8 mouse cellular contexts compared by ENCODE assay signal in the genomic region with DNA sequence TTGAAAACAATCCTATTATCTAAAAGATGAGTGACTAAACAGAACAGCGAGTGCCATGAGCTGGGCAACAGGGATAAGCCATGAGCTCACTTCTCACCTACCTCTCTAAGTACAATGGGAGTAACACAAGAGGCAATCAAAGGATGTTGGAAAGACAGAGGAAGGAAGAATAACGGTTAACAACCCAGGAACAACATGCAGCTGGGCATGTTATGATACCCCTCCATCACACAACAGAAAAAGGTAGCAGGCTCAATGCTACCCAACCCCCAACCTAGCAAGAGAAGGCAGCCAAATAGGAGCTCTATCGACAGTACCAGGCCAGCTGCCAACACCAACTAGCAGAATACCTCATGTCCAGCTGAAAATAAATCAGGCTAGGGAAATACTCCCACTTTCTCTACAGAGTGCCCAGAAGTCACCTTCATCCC.
DNase-seq lines count a peak whose midpoint lies in the region; ATAC-seq and TF ChIP-seq lines count a peak whose summit lies in the region.

No protein-coding gene starts in this region.

- H3K9me3 ChIP-seq in neural tube, embryonic 13.5 days: no peaks in the 10 kb centered on the region

- no peak for TF ChIP-seq POLR2A in cortical plate, adult 2 months (IDR thresholded peaks at IDR 0.05; ENCODE audit: extremely low read depth, insufficient read depth, low read length)

- intact Hi-C loops in heart, postnatal 25 days (cut with DNase I): no loop called here

- H3K4me3 ChIP-seq in neural tube, embryonic 13.5 days: no peak overlapping the region
- no peak overlapping the region for H3K4me3 ChIP-seq in cortical plate, adult 2 months (ENCODE audit: insufficient read depth, low read length)

- no peaks in the 10 kb centered on the region for H3K36me3 ChIP-seq in neural tube, embryonic 13.5 days

- WGBS in neural tube, embryonic 13.5 days: 14% methylated on average over 3 of the region's 3 CpGs

- no peak for ATAC-seq in neural tube, embryonic 13.5 days (ENCODE audit: low read depth)

- DNase-seq in neural tube, embryonic 10.5 days (ENCODE audit: extremely low spot score, low spot score): no peak
- peak; percentile 49 for DNase-seq in heart, postnatal 25 days (ENCODE audit: low spot score)
- DNase-seq in lung, postnatal 14 days: peak; percentile 66
- no peak for DNase-seq in spleen, adult 12 weeks (ENCODE audit: low spot score)
- no peak for DNase-seq in retina, embryonic 14.5 days (ENCODE audit: low spot score)
- no peak for DNase-seq in urinary bladder, postnatal 10 days (ENCODE audit: low spot score)

- H3K27ac ChIP-seq in neural tube, embryonic 13.5 days (replicated peaks): 0 out of 2 replicates have a peak overlapping the region, but pooled peaks have one; percentile 9
- H3K27ac ChIP-seq in cortical plate, adult 2 months (ENCODE audit: insufficient read depth, low read length): peak overlapping the region; percentile 38

- H3K4me2 ChIP-seq in neural tube, embryonic 13.5 days: no peak overlapping the region

- no peak for TF ChIP-seq CTCF in cortical plate, adult 2 months (IDR thresholded peaks at IDR 0.05; ENCODE audit: extremely low read depth, insufficient read depth, low read length)

- H3K27me3 ChIP-seq in neural tube, embryonic 13.5 days: no peaks in the 10 kb centered on the region

- peaks cover 15% of the 10 kb centered on the region for H3K4me1 ChIP-seq in neural tube, embryonic 13.5 days (replicated peaks)
- peaks cover 3% of the 10 kb centered on the region; the same call in 1 of the 2 replicates for H3K4me1 ChIP-seq in cortical plate, adult 2 months (ENCODE audit: control insufficient read depth, insufficient read depth, low read length)

- no peak overlapping the region for H3K9ac ChIP-seq in neural tube, embryonic 13.5 days

Comparison
In these comparisons a context has a peak if more than half of its experiments do, and no peak if none do; other contexts are left out.
1. DNase-seq: peak in heart, postnatal 25 days (single experiment) and lung, postnatal 14 days (single experiment); none in neural tube, embryonic 10.5 days (single experiment), spleen, adult 12 weeks (single experiment), retina, embryonic 14.5 days (single experiment) and urinary bladder, postnatal 10 days (single experiment).